Mouse (Mus musculus) embryonic facial prominence, embryonic 11.5 days (tissue): ENCODE data around the gene Slc24a1. TPM values are rescaled to one million over a fixed set of nuclear protein-coding genes. Genes with fewer than 3 reads are reported as not detected.
A peak's percentile ranks its signal among the peaks of the same experiment; 100 is the strongest.

ENCODE experiments used
- ATAC-seq: fragments of 200-750 bp; cut with Nextera tagmentation; replicated peaks from 2 replicates; pipeline ENCODE4 v1.8.0; 2017; ENCODE audit warnings: low read depth; ENCODE audit not compliant: insufficient number of reproducible peaks, low FRiP score, low TSS enrichment
- DNase-seq: peaks from one replicate; pipeline ENCODE4 v3.0.0-alpha.2; 2015; ENCODE audit warnings: low spot score
- H3K27ac ChIP-seq: fragments of 300-500 bp; sonication (generic); replicated peaks from 2 replicates; pipeline ENCODE4 v1.5.1; 2014; ENCODE audit warnings: mild to moderate bottlenecking, low read depth, low read length, control low read depth
- H3K27me3 ChIP-seq: fragments of 300-500 bp; sonication (generic); 2 replicates; pipeline ENCODE4 v1.6.1; 2014; ENCODE audit warnings: mild to moderate bottlenecking, low read length, moderate library complexity, mixed read lengths; ENCODE audit not compliant: control insufficient read depth, insufficient read depth
- H3K36me3 ChIP-seq: fragments of 300-500 bp; sonication (generic); replicated peaks from 2 replicates; pipeline ENCODE4 v1.6.1; 2014; ENCODE audit warnings: low read depth, mild to moderate bottlenecking, low read length, moderate library complexity, mixed read lengths; ENCODE audit not compliant: control insufficient read depth, insufficient read depth
- H3K4me1 ChIP-seq: fragments of 300-500 bp; sonication (generic); 2 replicates; pipeline ENCODE4 v1.6.1; 2014; ENCODE audit warnings: low read length, mixed read lengths; ENCODE audit not compliant: control insufficient read depth, insufficient read depth
- H3K4me2 ChIP-seq: fragments of 300-500 bp; sonication (generic); 2 replicates; pipeline ENCODE4 v1.6.1; 2014; ENCODE audit warnings: low read depth, mild to moderate bottlenecking, control low read depth, low read length, moderate library complexity
- H3K4me3 ChIP-seq: fragments of 300-500 bp; sonication (generic); 2 replicates; pipeline ENCODE4 v1.5.1; 2014; ENCODE audit warnings: low read depth, low read length, control low read depth
- H3K9ac ChIP-seq: fragments of 300-500 bp; sonication (generic); replicated peaks from 2 replicates; pipeline ENCODE4 v1.6.1; 2014; ENCODE audit warnings: mild to moderate bottlenecking, control low read depth, low read length
- H3K9me3 ChIP-seq: fragments of 300-500 bp; sonication (generic); replicated peaks from 2 replicates; pipeline ENCODE4 v1.6.1; 2016; ENCODE audit warnings: mild to moderate bottlenecking, low read length, inconsistent platforms, mixed read lengths; ENCODE audit not compliant: control insufficient read depth
- WGBS: fragments of 180-500 bp; shearing (Covaris S2); extraction: QIAGEN DNeasy Blood & Tissue Kit; methylation state at CpG from one replicate; pipeline ENCODE4 v1.1.7; 2014; 5-methylcytosine and 5-hydroxymethylcytosine counted together
- polyA plus RNA-seq: library from polyadenylated mRNA; unstranded; fragments of >200 nt; fragmentation: Nextera tagmentation; extraction: Ambion mirVana; gene quantifications from 2 replicates; pipeline ENCODE4 v1.2.1, GENCODE M21; 2014

The Slc24a1 gene
- polyA plus RNA-seq, 1 experiment from 2014 or later = not detected

DNA sequence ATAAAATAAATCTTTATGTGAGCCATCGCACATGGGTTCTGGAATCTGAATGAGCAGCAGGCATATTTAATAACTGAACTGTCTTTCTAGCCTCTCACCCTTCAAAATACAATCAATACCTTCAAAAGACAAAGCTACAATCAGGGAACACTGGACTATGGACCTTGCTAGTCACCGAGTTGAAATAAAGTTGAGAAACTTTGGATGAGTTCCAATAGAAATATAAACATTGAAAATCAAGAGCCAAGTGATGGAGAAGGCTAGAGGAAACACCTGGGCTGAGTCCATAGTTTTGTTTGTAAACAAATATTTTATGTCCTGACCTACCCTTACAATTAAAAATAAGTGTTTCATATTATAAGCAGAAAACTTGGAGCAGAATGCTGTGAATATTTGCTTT, 37.4 kb downstream of the Slc24a1 start:
- no peak overlapping the region for H3K27ac ChIP-seq
- H3K4me2 ChIP-seq = no peak overlapping the region
- DNase-seq = no peak
- no peaks in the 10 kb centered on the region for H3K27me3 ChIP-seq
- H3K9ac ChIP-seq = no peak overlapping the region
- H3K4me3 ChIP-seq = no peak overlapping the region
- no peaks in the 10 kb centered on the region for H3K36me3 ChIP-seq
- 92% methylated on average over 2 of the region's 2 CpGs for WGBS
- no peak for ATAC-seq
- no peaks in the 10 kb centered on the region for H3K9me3 ChIP-seq
- no peaks in the 10 kb centered on the region for H3K4me1 ChIP-seq

DNA sequence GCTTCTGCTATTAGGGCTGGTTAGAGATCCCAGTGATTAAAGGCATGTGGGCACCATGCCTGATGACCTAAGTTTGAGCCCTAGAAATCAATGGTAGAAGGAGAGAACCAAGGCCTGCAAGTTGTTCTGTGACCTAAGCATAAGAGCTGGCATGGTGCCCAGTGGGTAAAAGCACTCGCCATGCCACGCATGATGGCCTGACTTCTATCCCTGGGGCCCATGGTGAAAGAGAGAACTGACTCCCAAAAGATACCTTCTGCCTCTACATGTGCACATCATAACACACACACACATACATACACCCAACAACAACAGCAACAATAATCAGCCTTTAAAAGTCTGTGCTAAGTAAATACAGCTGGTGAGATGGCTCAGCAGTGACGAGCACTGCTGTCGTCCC, 38.0 kb downstream of the Slc24a1 start:
- no peak for DNase-seq
- H3K9ac ChIP-seq = no peak overlapping the region
- WGBS = 97% methylated on average over 4 of the region's 4 CpGs
- H3K27me3 ChIP-seq = no peaks in the 10 kb centered on the region
- no peak for ATAC-seq
- H3K4me1 ChIP-seq = no peaks in the 10 kb centered on the region
- H3K36me3 ChIP-seq = no peaks in the 10 kb centered on the region
- no peaks in the 10 kb centered on the region for H3K9me3 ChIP-seq
- no peak overlapping the region for H3K27ac ChIP-seq
- no peak overlapping the region for H3K4me3 ChIP-seq
- no peak overlapping the region for H3K4me2 ChIP-seq

- H3K27me3 ChIP-seq = no peaks in the 10 kb centered on the region
- DNase-seq (no peak), ATAC-seq (no peak)
- no peak overlapping the region for H3K27ac ChIP-seq
- no peak overlapping the region for H3K9ac ChIP-seq
- no peaks in the 10 kb centered on the region for H3K4me1 ChIP-seq
- H3K9me3 ChIP-seq = no peaks in the 10 kb centered on the region
- H3K36me3 ChIP-seq = no peaks in the 10 kb centered on the region
- no peak overlapping the region for H3K4me3 ChIP-seq
- 92% methylated on average over 3 of the region's 3 CpGs for WGBS
- H3K4me2 ChIP-seq = no peak overlapping the region
Observed at GRCm38 (mm10) chr9:64907441-64907840, 44.0 kb downstream of the Slc24a1 start.

DNA sequence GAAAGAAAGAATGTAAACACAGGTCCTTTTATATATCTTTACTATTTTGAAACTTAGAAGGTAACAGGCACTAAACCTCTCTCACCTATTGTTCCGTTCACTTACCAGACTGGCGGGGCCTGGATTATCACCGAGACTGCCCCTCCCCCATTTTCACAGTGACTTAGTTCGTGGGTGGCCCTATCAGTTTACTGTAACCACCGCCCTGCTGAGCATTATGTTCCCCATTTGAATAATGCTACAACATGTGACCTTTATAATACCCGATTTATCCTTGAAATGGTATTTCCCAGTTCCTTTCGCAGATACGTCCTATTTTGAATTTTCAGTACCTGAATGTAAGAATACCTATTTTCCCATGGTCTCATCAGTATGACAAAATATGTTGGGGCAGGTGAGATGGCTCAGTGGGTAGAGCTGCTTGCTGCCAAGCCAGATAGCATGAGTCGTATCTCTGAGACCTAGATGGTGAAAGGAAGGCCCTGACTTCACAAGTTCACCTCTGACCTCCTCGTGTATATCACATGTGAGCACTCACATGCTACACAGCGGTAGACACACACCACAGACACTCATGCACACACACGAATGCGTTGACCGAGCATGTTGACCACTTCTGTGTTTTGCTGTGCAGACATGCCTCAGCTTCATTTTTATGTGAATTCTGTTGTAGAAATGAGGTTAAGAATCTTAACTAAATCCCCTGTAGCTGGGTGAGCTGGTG, 46.3 kb downstream of the Slc24a1 start:
- Histone ChIP-seq H3K27ac (no peak overlapping the region), H3K27me3 (no peaks in the 10 kb centered on the region), H3K9ac (no peak overlapping the region), H3K4me3 (no peak overlapping the region), H3K4me2 (no peak overlapping the region), H3K4me1 (no peaks in the 10 kb centered on the region), H3K36me3 (no peaks in the 10 kb centered on the region), H3K9me3 (no peaks in the 10 kb centered on the region)
- 85% methylated on average over 14 of the region's 14 CpGs for WGBS
- DNase-seq (no peak), ATAC-seq (no peak)

DNA sequence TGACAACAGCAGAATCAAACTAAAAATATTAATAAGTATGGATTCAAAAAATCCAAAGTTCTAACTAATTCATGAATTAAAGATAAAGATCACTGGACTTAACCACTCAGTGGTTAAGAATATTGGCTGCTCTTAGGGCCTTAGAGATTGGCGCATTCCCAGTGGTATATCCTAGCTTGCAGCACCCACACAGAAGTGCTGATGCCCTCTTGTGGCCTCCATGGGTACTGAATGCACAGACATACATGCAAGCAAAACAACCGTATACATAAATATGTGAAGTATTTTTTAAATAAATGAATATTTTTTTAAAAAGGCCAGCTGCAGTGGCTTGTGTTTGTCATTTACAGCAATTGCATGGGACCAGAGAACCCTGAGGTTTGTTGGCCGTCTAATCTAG, 48.0 kb downstream of the Slc24a1 start:
- no peaks in the 10 kb centered on the region for H3K36me3 ChIP-seq
- 68% methylated on average over 3 of the region's 3 CpGs for WGBS
- H3K4me1 ChIP-seq = no peaks in the 10 kb centered on the region
- no peak overlapping the region for H3K4me3 ChIP-seq
- ATAC-seq = no peak
- peak; percentile 83 for DNase-seq
- H3K4me2 ChIP-seq = no peak overlapping the region
- H3K27me3 ChIP-seq = no peaks in the 10 kb centered on the region
- no peak overlapping the region for H3K27ac ChIP-seq
- H3K9ac ChIP-seq = no peak overlapping the region
- H3K9me3 ChIP-seq = no peaks in the 10 kb centered on the region

DNA sequence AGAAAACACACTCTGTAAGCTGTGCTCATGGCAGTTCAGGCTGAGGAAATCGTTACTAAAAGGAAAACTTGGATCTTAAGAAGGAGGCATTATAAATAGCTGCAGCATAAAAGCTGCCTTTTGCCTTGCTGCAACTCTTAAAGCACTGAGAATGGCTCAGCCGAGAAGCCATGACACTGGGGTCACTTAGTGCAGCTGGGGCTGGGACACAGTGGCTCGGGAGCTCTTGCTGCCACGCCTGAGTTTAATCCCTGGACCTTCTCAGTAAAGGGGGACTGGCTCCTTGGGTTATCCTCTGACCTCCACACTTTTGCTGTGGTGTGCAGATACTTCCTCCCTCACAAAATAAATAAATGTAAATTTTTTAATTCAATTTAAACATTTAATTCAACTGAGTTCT, 48.5 kb downstream of the Slc24a1 start:
- no peak overlapping the region for H3K27ac ChIP-seq
- no peaks in the 10 kb centered on the region for H3K9me3 ChIP-seq
- H3K36me3 ChIP-seq = no peaks in the 10 kb centered on the region
- ATAC-seq = no peak
- no peaks in the 10 kb centered on the region for H3K4me1 ChIP-seq
- WGBS = 28% methylated on average over 4 of the region's 4 CpGs
- no peak overlapping the region for H3K9ac ChIP-seq
- H3K4me3 ChIP-seq = no peak overlapping the region
- H3K27me3 ChIP-seq = no peaks in the 10 kb centered on the region
- H3K4me2 ChIP-seq = no peak overlapping the region
- DNase-seq = no peak

DNA sequence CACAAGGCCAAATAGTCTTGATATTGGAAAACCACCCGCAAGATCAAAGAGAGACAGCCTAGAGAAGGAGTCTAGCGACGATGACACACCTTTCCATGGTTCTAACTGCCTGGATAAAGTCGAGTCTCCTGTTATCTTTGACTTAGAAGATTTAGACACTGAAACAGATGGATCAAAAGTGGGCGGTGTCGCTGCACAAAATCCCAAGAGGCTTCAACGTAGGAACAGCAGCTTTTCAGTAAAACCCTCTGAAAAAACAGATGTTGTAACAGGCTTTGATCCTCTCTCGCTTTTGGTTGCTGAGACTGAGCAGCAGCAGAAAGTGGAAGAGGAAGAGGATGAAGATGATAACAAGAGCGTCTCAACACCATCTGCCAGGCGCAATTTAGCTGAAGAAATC, 54.8 kb downstream of the Slc24a1 start:
- Histone ChIP-seq H3K27me3 (no peaks in the 10 kb centered on the region), H3K4me2 (no peak overlapping the region), H3K4me3 (no peak overlapping the region), H3K27ac (no peak overlapping the region), H3K4me1 (no peaks in the 10 kb centered on the region), H3K9me3 (no peaks in the 10 kb centered on the region), H3K36me3 (no peaks in the 10 kb centered on the region; the same call in 1 of the 2 replicates), H3K9ac (no peak overlapping the region)
- ATAC-seq (no peak), DNase-seq (no peak)
- WGBS = 84% methylated on average over 10 of the region's 10 CpGs

- no peak overlapping the region for H3K4me3 ChIP-seq
- no peak overlapping the region for H3K4me2 ChIP-seq
- no peaks in the 10 kb centered on the region for H3K4me1 ChIP-seq
- no peak overlapping the region for H3K27ac ChIP-seq
- no peak overlapping the region for H3K9ac ChIP-seq
- H3K36me3 ChIP-seq = no peaks in the 10 kb centered on the region
- WGBS = 89% methylated on average over 5 of the region's 5 CpGs
- no peaks in the 10 kb centered on the region for H3K27me3 ChIP-seq
- ATAC-seq = no peak
- DNase-seq = no peak
- H3K9me3 ChIP-seq = no peaks in the 10 kb centered on the region
Observed at GRCm38 (mm10) chr9:64886008-64886407, 65.4 kb downstream of the Slc24a1 start.
